ENCODE assay signal across 8 mouse cellular contexts in the genomic region with DNA sequence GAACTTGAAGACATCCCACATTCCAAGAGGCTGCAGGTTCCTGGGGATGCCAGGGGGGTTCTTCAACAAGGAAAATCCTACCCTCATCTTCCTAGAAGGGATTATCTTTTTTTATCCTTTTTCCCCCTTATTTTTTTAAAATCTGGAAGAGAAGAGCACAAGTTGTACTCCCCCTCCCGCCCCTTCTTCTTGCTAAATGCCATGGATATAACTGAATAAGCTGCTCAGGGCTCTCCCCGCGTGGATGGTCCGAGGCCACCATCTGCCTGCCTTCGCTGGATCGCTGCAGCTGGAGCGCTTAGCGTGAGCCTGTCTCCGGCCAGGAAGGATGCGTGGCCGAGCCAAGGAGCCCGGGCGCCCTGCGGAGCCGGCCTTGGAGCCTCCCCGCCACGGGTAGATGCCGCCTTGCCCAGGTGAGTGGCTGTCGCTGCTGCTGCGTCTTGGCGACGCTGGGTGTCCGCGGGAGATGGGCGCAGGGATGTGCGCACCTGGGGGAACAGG. TPM values are rescaled to one million over a fixed set of nuclear protein-coding genes. Genes with fewer than 3 reads are reported as not detected.
DNase-seq lines count a peak whose midpoint lies in the region; ATAC-seq lines count a peak whose summit lies in the region.

No protein-coding gene starts in this region.

- peak; percentile 14 for DNase-seq in adrenal gland, postnatal 10 days
- no peak for DNase-seq in adrenal gland, postnatal 14 days
- DNase-seq in lung, postnatal 36 days = no peak
- peak; percentile 72 for DNase-seq in intestine, embryonic 14.5 days (ENCODE audit: low spot score)
- no peak for DNase-seq in ovary, postnatal 10 days (ENCODE audit: low spot score)

- H3K4me1 ChIP-seq in lung, embryonic 16.5 days (replicated peaks; ENCODE audit: control insufficient read depth, insufficient read depth, low read length) = peaks cover 7% of the 10 kb centered on the region; the same call in 1 of the 2 replicates
- 0 out of 2 replicates have a peak, but pooled peaks cover 3% of the 10 kb centered on the region for H3K4me1 ChIP-seq in intestine, embryonic 14.5 days (replicated peaks; ENCODE audit: control insufficient read depth, insufficient read depth, low read length)
- peaks cover 20% of the 10 kb centered on the region for H3K4me1 ChIP-seq in midbrain, embryonic 13.5 days (replicated peaks)

- H3K36me3 ChIP-seq in lung, embryonic 16.5 days (ENCODE audit: control insufficient read depth, insufficient read depth, low read length) = no peaks in the 10 kb centered on the region
- H3K36me3 ChIP-seq in intestine, embryonic 14.5 days (ENCODE audit: control insufficient read depth, insufficient read depth, low read length) = no peaks in the 10 kb centered on the region
- H3K36me3 ChIP-seq in midbrain, embryonic 13.5 days = no peaks in the 10 kb centered on the region

- peak overlapping the region; percentile 61 for H3K4me3 ChIP-seq in lung, embryonic 16.5 days (ENCODE audit: low read length)
- peak overlapping the region; percentile 49 for H3K4me3 ChIP-seq in intestine, embryonic 14.5 days (ENCODE audit: low read depth, low read length)
- peak overlapping the region; percentile 57 for H3K4me3 ChIP-seq in midbrain, embryonic 13.5 days (replicated peaks)

- H3K9ac ChIP-seq in lung, embryonic 16.5 days (ENCODE audit: low read length) = no peak overlapping the region
- H3K9ac ChIP-seq in intestine, embryonic 14.5 days (ENCODE audit: low read length) = peak overlapping the region; percentile 58
- H3K9ac ChIP-seq in midbrain, embryonic 13.5 days (replicated peaks) = peak overlapping the region; percentile 77

- peak overlapping the region; percentile 88 for H3K4me2 ChIP-seq in lung, embryonic 16.5 days (ENCODE audit: low read depth, low read length)
- peak overlapping the region; percentile 74 for H3K4me2 ChIP-seq in intestine, embryonic 14.5 days (ENCODE audit: low read length)
- H3K4me2 ChIP-seq in midbrain, embryonic 13.5 days (replicated peaks) = peak overlapping the region; percentile 79

- H3K9me3 ChIP-seq in lung, embryonic 16.5 days (ENCODE audit: control insufficient read depth, low read length) = no peaks in the 10 kb centered on the region
- no peaks in the 10 kb centered on the region for H3K9me3 ChIP-seq in intestine, embryonic 14.5 days (ENCODE audit: control insufficient read depth, low read length)
- H3K9me3 ChIP-seq in midbrain, embryonic 13.5 days = no peaks in the 10 kb centered on the region

- 1% methylated on average over 26 of the region's 26 CpGs for WGBS in lung, embryonic 16.5 days
- WGBS in intestine, embryonic 14.5 days = under 1% methylated on average over 26 of the region's 26 CpGs
- WGBS in midbrain, embryonic 13.5 days = under 1% methylated on average over 26 of the region's 26 CpGs

- no peak overlapping the region for H3K27ac ChIP-seq in lung, embryonic 16.5 days (ENCODE audit: low read length)
- H3K27ac ChIP-seq in intestine, embryonic 14.5 days (ENCODE audit: low read depth) = no peak overlapping the region
- peak overlapping the region; percentile 30; the same call in 1 of the 2 replicates for H3K27ac ChIP-seq in midbrain, embryonic 13.5 days

- ATAC-seq in lung, embryonic 16.5 days (ENCODE audit: low read depth) = no peak
- 0 out of 2 replicates have a peak, but pooled peaks have one; percentile 36 for ATAC-seq in intestine, embryonic 14.5 days (replicated peaks; ENCODE audit: low FRiP score, low TSS enrichment, low read depth)
- 0 out of 2 replicates have a peak, but pooled peaks have one; percentile 13 for ATAC-seq in midbrain, embryonic 13.5 days
- no peak for ATAC-seq in CD4-positive, CD25-positive, alpha-beta regulatory T cell, adult 4 months

- peaks cover 23% of the 10 kb centered on the region for H3K27me3 ChIP-seq in lung, embryonic 16.5 days (ENCODE audit: control insufficient read depth, insufficient read depth, low read depth, low read length)
- peaks cover 24% of the 10 kb centered on the region for H3K27me3 ChIP-seq in intestine, embryonic 14.5 days (replicated peaks; ENCODE audit: control insufficient read depth, insufficient read depth, low read length)
- peaks cover 37% of the 10 kb centered on the region for H3K27me3 ChIP-seq in midbrain, embryonic 13.5 days

RNA-seq across cellular contexts. Expression of gene Lrfn2, which starts 0.3 kb away (rescaled TPM):
- total RNA-seq in adrenal gland, postnatal 10 days (2021) = under 1 TPM; 0.51 to 0.57 TPM
- 0.48 and 0.49 TPM in 2 replicates for total RNA-seq in adrenal gland, postnatal 14 days (2021)
- 0.09 and 0.25 TPM in 2 replicates for polyA plus RNA-seq in lung, embryonic 16.5 days (2015; fragmentation: Nextera tagmentation; extraction: Ambion mirVana)
- 0.61 and 0.69 TPM in 2 replicates for polyA plus RNA-seq in intestine, embryonic 14.5 days (2014; fragmentation: Nextera tagmentation; extraction: Ambion mirVana)
- polyA plus RNA-seq in midbrain, embryonic 13.5 days (2015; fragmentation: Nextera tagmentation; extraction: Ambion mirVana) = 4.6 and 4.9 TPM in 2 replicates
- polyA plus RNA-seq in CD4-positive, CD25-positive, alpha-beta regulatory T cell, adult 4 months (2017; shearing (Covaris generic)) = not detected

Comparison
In these comparisons a context has a peak if more than half of its experiments do, and no peak if none do; other contexts are left out.
1. DNase-seq: peak in adrenal gland, postnatal 10 days (single experiment) and intestine, embryonic 14.5 days (single experiment); none in adrenal gland, postnatal 14 days (single experiment), lung, postnatal 36 days (single experiment) and ovary, postnatal 10 days (single experiment).
2. ATAC-seq: peak in intestine, embryonic 14.5 days (single experiment) and midbrain, embryonic 13.5 days (single experiment); none in lung, embryonic 16.5 days (single experiment) and CD4-positive, CD25-positive, alpha-beta regulatory T cell, adult 4 months (single experiment).
3. Peak in every context shown above with its lines, with median percentiles within 50 percentile points of each other: H3K4me2 ChIP-seq and H3K4me3 ChIP-seq.